Mouse (Mus musculus) lung, postnatal 0 days (tissue): ENCODE measurements around the gene Gm6588. TPM values are rescaled to one million over a fixed set of nuclear protein-coding genes. Genes with fewer than 3 reads are reported as not detected.

Source experiments
- ATAC-seq: fragments of 200-750 bp; cut with Nextera tagmentation; 2 replicates; pipeline ENCODE4 v1.8.0; 2017; ENCODE audit warnings: moderate library complexity
- DNase-seq: peaks from one replicate; pipeline ENCODE4 v3.0.0-alpha.2; 2016; ENCODE audit warnings: low spot score
- H3K27ac ChIP-seq: fragments of 300-500 bp; sonication (generic); 2 replicates; pipeline ENCODE4 v1.5.1; 2014; ENCODE audit warnings: antibody characterized with exemption, mild to moderate bottlenecking, low read length, mixed read lengths
- H3K27me3 ChIP-seq: fragments of 300-500 bp; sonication (generic); replicated peaks from 2 replicates; pipeline ENCODE4 v1.6.1; 2014; ENCODE audit warnings: low read length, mixed read lengths; ENCODE audit not compliant: insufficient read depth
- H3K36me3 ChIP-seq: fragments of 300-500 bp; sonication (generic); 2 replicates; pipeline ENCODE4 v1.6.1; 2014; ENCODE audit warnings: low read length, mixed read lengths; ENCODE audit not compliant: insufficient read depth
- H3K4me1 ChIP-seq: fragments of 300-500 bp; sonication (generic); 2 replicates; pipeline ENCODE4 v1.6.1; 2014; ENCODE audit warnings: antibody characterized with exemption, low read depth, low read length, mixed read lengths; ENCODE audit not compliant: insufficient read depth
- H3K4me2 ChIP-seq: fragments of 300-500 bp; sonication (generic); replicated peaks from 2 replicates; pipeline ENCODE4 v1.6.1; 2014; ENCODE audit warnings: low read depth, mild to moderate bottlenecking, low read length, moderate library complexity, mixed read lengths
- H3K4me3 ChIP-seq: fragments of 300-500 bp; sonication (generic); 2 replicates; pipeline ENCODE4 v1.5.1; 2014; ENCODE audit warnings: low read depth, low read length
- H3K9ac ChIP-seq: fragments of 300-500 bp; sonication (generic); replicated peaks from 2 replicates; pipeline ENCODE4 v1.6.1; 2014; ENCODE audit warnings: low read depth, mild to moderate bottlenecking
- H3K9me3 ChIP-seq: fragments of 300-500 bp; sonication (generic); 2 replicates; pipeline ENCODE4 v1.6.1; 2016; ENCODE audit warnings: low read length, mixed read lengths
- CTCF ChIP-seq: IDR thresholded peaks from 2 replicates; pipeline ENCODE4 v1.5.1; 2016; ENCODE audit warnings: antibody characterized with exemption, mild to moderate bottlenecking
- EP300 ChIP-seq: IDR thresholded peaks from 2 replicates; pipeline ENCODE4 v1.6.1; 2016; ENCODE audit warnings: antibody characterized with exemption, mild to moderate bottlenecking, control low read depth
- WGBS: fragments of 180-500 bp; shearing (Covaris S2); extraction: QIAGEN DNeasy Blood & Tissue Kit; methylation state at CpG from one replicate; pipeline ENCODE4 v1.1.7; 2014; 5-methylcytosine and 5-hydroxymethylcytosine counted together
- polyA plus RNA-seq: library from polyadenylated mRNA; unstranded; fragments of >200 nt; fragmentation: Nextera tagmentation; extraction: Ambion mirVana; gene quantifications from 2 replicates; pipeline ENCODE4 v1.2.1, GENCODE M21; 2015

Gene Gm6588
- polyA plus RNA-seq, 1 experiment from 2014 or later, result not detected

DNA sequence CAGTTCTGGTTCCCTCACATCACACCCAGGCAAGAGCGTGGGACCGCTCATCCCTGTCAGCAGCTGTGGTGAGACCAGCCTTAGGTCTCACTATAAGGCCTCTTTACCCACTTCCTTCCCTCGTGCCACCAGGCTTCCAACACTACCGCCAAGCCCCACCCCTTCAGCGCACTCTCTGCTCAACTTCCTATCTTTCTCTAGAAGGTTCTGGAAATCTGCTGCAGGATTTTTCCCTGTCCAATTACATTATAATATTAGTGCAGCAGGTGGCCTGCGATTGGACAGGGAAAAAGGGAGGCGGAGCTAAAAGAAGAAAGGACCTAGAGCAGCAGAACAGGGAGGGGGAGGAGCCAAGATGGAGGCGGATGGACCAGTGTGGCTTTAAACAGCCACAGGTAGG is 33.8 kb downstream of the Gm6588 start:
- no peak overlapping the region for H3K9ac ChIP-seq
- no peaks in the 10 kb centered on the region for H3K9me3 ChIP-seq
- TF ChIP-seq CTCF (no peak), EP300 (no peak)
- 71% methylated on average over 8 of the region's 8 CpGs for WGBS
- ATAC-seq (no peak), DNase-seq (no peak)
- H3K27ac ChIP-seq, result no peak overlapping the region
- H3K36me3 ChIP-seq, result no peaks in the 10 kb centered on the region
- no peaks in the 10 kb centered on the region for H3K27me3 ChIP-seq
- H3K4me3 ChIP-seq, result no peak overlapping the region
- H3K4me2 ChIP-seq, result no peak overlapping the region
- H3K4me1 ChIP-seq, result no peaks in the 10 kb centered on the region

DNA sequence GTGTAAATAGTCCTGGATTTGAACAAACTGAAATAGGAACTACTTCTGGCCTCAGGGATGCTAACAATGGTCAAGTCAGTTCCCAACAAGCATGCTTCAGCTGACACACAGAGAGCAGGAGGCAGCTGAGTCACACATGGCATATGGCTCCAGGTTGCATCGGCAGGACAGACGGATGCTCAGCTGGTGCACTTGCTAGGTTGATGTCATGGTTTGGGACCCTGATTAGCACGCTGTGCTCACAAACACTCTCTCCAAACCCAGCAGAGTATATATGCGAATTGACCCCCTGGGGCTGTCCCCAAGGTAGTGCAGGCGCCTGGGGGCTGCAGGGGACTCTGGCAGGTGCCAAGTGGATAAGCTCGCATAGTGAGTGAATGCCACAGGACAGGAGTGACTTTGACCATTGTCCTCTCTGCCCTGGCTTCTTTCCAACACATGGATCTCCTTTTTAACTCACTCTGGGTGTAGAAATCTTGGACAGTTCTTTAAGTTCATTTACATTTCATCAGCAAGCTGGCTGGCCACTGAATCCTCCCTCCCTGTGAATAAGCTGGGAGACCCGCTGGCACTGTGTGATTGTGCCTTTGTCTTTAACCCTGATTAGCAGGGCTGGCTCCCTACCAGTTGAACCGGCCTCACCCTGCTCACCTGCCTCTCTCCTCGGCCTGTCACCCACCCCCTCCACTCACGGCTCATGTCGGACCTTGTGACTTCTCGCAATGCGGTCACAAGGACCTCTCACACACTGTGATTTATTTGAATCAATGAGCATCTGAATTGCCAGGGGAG is 35.9 kb downstream of the Gm6588 start:
- Histone ChIP-seq H3K9me3 (no peaks in the 10 kb centered on the region), H3K36me3 (no peaks in the 10 kb centered on the region), H3K27ac (no peak overlapping the region), H3K27me3 (no peaks in the 10 kb centered on the region), H3K4me1 (no peaks in the 10 kb centered on the region), H3K4me2 (no peak overlapping the region), H3K9ac (no peak overlapping the region), H3K4me3 (no peak overlapping the region)
- ATAC-seq (no peak; the same call in 1 of the 2 replicates), DNase-seq (no peak)
- TF ChIP-seq EP300 (no peak), CTCF (no peak)
- WGBS, result 32% methylated on average over 13 of the region's 13 CpGs

DNA sequence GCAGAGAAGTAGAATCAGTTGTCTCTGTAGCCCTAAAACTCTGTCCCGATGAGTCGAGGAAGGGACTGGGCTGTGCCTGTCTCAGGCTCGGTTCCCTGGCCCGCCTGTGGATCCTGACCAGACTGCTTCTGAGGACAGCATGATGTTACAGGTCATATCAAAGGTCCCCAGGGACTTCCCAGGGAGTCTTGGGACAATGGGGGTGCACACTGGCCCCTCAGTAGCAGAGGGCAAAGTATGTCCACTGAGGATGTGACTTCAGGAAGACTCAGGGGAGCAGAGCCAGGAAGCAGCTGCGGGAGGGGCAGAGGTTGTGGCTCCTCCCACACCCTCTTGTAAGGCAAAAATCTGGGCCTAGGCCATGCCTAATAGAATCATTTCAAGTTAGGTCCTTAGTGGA is 37.2 kb downstream of the Gm6588 start:
- Histone ChIP-seq H3K27ac (no peak overlapping the region), H3K9me3 (no peaks in the 10 kb centered on the region), H3K4me3 (no peak overlapping the region), H3K36me3 (no peaks in the 10 kb centered on the region), H3K4me2 (no peak overlapping the region), H3K4me1 (no peaks in the 10 kb centered on the region), H3K27me3 (no peaks in the 10 kb centered on the region), H3K9ac (no peak overlapping the region)
- 45% methylated on average over 5 of the region's 5 CpGs for WGBS
- no peak for TF ChIP-seq CTCF
- no peak for TF ChIP-seq EP300
- DNase-seq, result no peak
- no peak for ATAC-seq

DNA sequence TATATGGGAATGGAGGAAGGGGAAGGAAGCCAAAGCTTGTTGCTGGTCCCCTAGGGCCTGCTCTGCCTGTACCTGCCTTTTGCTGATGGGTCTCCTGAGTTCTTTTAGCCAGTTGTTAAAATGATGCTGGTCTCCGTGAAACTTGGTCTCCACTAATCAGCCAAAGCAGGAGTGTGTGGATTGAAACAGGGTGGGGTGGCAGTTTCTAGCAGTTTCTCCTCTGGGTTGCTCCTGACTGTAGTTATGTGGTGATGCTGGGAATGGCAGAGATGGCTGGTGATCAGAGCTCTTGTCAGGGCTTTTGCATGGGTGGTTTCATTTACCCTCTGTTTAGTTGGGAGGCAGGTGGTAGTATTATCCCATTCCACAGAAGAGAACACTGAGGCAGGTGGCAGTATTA is 38.3 kb downstream of the Gm6588 start:
- Histone ChIP-seq H3K27me3 (no peaks in the 10 kb centered on the region), H3K4me1 (no peaks in the 10 kb centered on the region), H3K4me3 (no peak overlapping the region), H3K4me2 (no peak overlapping the region), H3K9ac (no peak overlapping the region), H3K9me3 (no peaks in the 10 kb centered on the region), H3K36me3 (no peaks in the 10 kb centered on the region), H3K27ac (no peak overlapping the region)
- TF ChIP-seq CTCF (no peak), EP300 (no peak)
- ATAC-seq, result no peak
- DNase-seq, result no peak
- WGBS, result 75% methylated on average over 1 of the region's 1 CpGs

DNA sequence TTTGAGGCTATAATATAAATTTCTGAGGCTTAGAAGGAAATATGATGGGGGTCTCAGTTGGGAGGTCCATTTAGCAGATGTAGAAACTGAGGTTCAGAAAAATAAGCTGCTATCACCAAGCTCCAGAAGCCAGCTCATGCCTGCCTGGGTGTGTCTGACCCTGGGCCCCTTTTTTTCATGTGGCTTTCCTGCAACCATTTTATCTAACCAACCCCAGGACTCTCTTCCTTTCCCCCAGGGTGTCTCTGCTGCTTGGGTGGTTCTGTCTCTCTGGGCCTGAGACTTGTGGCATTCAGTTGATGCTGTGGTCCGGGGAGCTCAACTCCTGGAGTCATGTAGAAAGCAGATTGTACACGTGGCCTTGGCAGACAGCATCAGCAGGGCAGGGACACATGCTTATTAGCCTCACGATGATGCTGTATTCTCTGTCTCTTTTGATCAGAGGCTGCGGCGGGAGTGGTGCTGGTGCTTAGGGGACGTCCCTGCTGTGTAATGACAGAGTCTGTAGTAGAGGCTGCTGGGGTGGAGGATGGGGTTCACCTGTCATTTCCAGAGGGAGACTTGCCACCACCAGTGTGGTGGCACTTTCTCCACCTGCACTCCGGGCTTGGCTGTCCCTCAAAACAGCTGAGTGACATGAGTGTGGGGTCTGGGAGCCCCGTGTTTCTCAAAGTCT is 39.0 kb downstream of the Gm6588 start:
- no peak overlapping the region for H3K27ac ChIP-seq
- no peaks in the 10 kb centered on the region for H3K27me3 ChIP-seq
- H3K4me2 ChIP-seq, result no peak overlapping the region
- no peaks in the 10 kb centered on the region for H3K4me1 ChIP-seq
- H3K9me3 ChIP-seq, result no peaks in the 10 kb centered on the region
- 68% methylated on average over 8 of the region's 8 CpGs for WGBS
- no peak overlapping the region for H3K9ac ChIP-seq
- H3K4me3 ChIP-seq, result no peak overlapping the region
- DNase-seq, result no peak
- ATAC-seq, result no peak
- TF ChIP-seq EP300, result no peak
- TF ChIP-seq CTCF, result no peak
- no peaks in the 10 kb centered on the region for H3K36me3 ChIP-seq

DNA sequence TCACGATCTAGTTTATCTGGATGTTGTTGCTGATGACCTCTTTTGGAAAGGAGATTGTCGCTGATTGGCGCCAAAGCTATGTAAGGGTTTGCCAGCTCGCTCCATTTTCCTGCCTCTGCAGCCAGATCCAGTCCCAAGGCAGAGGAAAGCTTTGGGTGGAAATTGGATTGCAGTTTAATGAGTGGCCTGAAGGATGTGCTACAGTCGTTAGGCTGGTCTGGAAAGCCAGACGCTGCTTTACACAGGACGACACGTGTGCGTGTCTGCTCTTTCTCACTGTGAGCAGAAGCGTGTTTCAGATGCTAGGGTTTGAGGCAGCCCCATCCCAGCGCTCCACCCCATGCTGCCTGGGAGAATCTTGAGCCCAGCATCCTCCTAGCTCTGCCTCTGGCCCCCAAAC is 42.3 kb downstream of the Gm6588 start:
- DNase-seq, result no peak

More for the DNA sequence above, 42.3 kb downstream of the Gm6588 start:
- TF ChIP-seq CTCF, result peak; percentile 49
- TF ChIP-seq EP300, result no peak
- WGBS, result 57% methylated on average over 11 of the region's 11 CpGs
- Histone ChIP-seq H3K4me1 (no peaks in the 10 kb centered on the region), H3K27me3 (no peaks in the 10 kb centered on the region), H3K36me3 (no peaks in the 10 kb centered on the region), H3K27ac (no peak overlapping the region), H3K4me2 (no peak overlapping the region), H3K9ac (no peak overlapping the region), H3K9me3 (no peaks in the 10 kb centered on the region), H3K4me3 (no peak overlapping the region)
- no peak for ATAC-seq
